Mouse (Mus musculus): ENCODE measurements around the gene Pknox2. TPM values are rescaled to one million over a fixed set of nuclear protein-coding genes. Genes with fewer than 3 reads are reported as not detected.

Gene Pknox2
- total RNA-seq, 2 experiments from 2014 or later, result 39.5 to 42.9 TPM

GRCm38 (mm10) chr9:36942561-36942960, 204.6 kb downstream of the Pknox2 start:
- no peak for DNase-seq (ENCODE audit: low spot score)

- no peak for DNase-seq (ENCODE audit: low spot score)
Observed at GRCm38 (mm10) chr9:36942131-36942530, 205.1 kb downstream of the Pknox2 start.

GRCm38 (mm10) chr9:36941565-36941964, 205.6 kb downstream of the Pknox2 start:
- DNase-seq (ENCODE audit: low spot score), result no peak

GRCm38 (mm10) chr9:36938601-36939078, 208.6 kb downstream of the Pknox2 start:
- no peak for DNase-seq (ENCODE audit: low spot score)

- DNase-seq (ENCODE audit: low spot score), result peak; percentile 74
Observed at GRCm38 (mm10) chr9:36933813-36934493, 213.3 kb downstream of the Pknox2 start.

GRCm38 (mm10) chr9:36932950-36933812, 214.0 kb downstream of the Pknox2 start:
- DNase-seq (ENCODE audit: low spot score), result no peak

- no peak for DNase-seq (ENCODE audit: low spot score)
Observed at GRCm38 (mm10) chr9:36931657-36932056, 215.6 kb downstream of the Pknox2 start.

GRCm38 (mm10) chr9:36923753-36924152, 223.5 kb downstream of the Pknox2 start:
- no peak for DNase-seq (ENCODE audit: low spot score)

GRCm38 (mm10) chr9:36921718-36922415, 225.3 kb downstream of the Pknox2 start:
- no peak for DNase-seq (ENCODE audit: low spot score)

- no peak for DNase-seq (ENCODE audit: low spot score)
Observed at GRCm38 (mm10) chr9:36919472-36919871, 227.7 kb downstream of the Pknox2 start.

- DNase-seq (ENCODE audit: low spot score), result no peak
Observed at GRCm38 (mm10) chr9:36918582-36918981, 228.6 kb downstream of the Pknox2 start.

GRCm38 (mm10) chr9:36916915-36917314, 230.3 kb downstream of the Pknox2 start:
- peak; percentile 81 for DNase-seq (ENCODE audit: low spot score)

GRCm38 (mm10) chr9:36916362-36916761, 230.8 kb downstream of the Pknox2 start:
- DNase-seq (ENCODE audit: low spot score), result peak; percentile 85

GRCm38 (mm10) chr9:36905452-36905851, 241.8 kb downstream of the Pknox2 start:
- DNase-seq (ENCODE audit: low spot score), result no peak

- no peak for DNase-seq (ENCODE audit: low spot score)
Observed at GRCm38 (mm10) chr9:36900464-36900863, 246.7 kb downstream of the Pknox2 start.

GRCm38 (mm10) chr9:36898560-36898959, 248.6 kb downstream of the Pknox2 start:
- peak; percentile 91 for DNase-seq (ENCODE audit: low spot score)

- peak; percentile 84 for DNase-seq (ENCODE audit: low spot score)
Observed at GRCm38 (mm10) chr9:36895009-36895693, 252.1 kb downstream of the Pknox2 start.

- no peak for DNase-seq (ENCODE audit: low spot score)
Observed at GRCm38 (mm10) chr9:36894242-36894641, 253.0 kb downstream of the Pknox2 start.

- no peak for DNase-seq (ENCODE audit: low spot score)
Observed at GRCm38 (mm10) chr9:36893413-36893990, 253.7 kb downstream of the Pknox2 start.

- peak; percentile 50 for DNase-seq (ENCODE audit: low spot score)
Observed at GRCm38 (mm10) chr9:36890552-36890951, 256.7 kb downstream of the Pknox2 start.

- peak; percentile 46 for DNase-seq (ENCODE audit: low spot score)
Observed at GRCm38 (mm10) chr9:36885237-36885636, 262.0 kb downstream of the Pknox2 start.

All from gastrocnemius, adult 18-20 months (tissue).